Mouse (Mus musculus) adipocyte (in vitro differentiated cells): ENCODE measurements around the gene Gm36210.

Source experiments
- DNase-seq: peaks from one replicate; pipeline ENCODE4 v3.0.0-alpha.2; 2016; ENCODE audit warnings: low spot score

Gm36210 gene

DNA sequence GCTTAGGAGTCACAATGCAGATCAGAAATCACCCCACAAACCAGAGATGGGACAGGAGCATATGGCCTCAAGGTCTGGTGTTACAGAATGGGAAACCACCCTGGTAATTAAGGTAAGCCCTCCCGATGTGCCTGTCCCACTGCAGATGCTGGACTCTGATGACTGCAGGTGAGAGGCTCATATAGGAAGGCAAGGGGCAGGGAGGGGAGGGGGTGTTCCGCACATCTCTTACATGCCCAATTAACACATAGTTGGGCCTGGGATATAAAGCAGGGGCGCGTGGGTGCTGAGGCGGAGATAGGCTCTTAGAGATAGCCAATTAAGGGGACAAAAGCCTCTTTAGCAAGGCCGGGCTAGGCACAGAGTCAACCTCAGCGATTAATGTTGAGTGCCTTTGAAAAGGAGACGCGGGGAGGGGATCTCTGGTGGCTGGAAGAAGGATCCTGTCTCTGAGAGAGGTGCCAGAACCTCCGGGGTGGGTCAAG is at the start of gene Gm36210:
TSS of gene Gm36210 (minus strand) at position 51 of the 485 bp plus-strand sequence.
- no peak for DNase-seq

DNA sequence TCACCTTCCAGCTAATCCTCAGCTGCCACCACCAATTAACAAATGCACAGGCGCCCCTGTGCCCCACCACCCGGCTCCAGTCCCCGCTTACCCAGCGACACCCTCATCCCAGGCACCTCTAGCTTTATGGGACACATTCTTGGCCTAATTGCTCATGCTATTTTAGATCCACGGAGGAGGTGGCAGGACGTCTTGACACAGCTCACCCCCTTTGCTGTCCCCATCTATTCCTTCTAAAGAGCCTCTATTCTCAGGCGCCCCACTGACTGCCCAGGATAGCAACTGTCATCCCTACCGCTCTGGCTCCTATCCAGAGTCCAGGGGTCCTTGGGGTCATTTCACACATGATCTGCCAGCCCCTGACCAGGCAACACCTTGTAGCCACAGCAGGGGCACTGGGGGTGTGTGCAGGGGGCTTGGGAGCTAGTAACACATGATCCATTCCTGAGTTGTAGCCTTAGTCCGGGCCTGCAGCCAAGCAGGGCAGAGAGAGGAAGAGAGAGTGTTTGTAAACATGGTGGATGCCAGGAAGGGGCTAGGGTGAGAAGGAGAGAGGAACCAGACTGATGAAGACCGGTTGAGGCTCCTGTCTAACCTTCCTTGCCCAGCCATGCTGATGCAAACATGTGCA is 47.6 kb upstream of the Gm36210 start:
- peak; percentile 77 for DNase-seq

DNA sequence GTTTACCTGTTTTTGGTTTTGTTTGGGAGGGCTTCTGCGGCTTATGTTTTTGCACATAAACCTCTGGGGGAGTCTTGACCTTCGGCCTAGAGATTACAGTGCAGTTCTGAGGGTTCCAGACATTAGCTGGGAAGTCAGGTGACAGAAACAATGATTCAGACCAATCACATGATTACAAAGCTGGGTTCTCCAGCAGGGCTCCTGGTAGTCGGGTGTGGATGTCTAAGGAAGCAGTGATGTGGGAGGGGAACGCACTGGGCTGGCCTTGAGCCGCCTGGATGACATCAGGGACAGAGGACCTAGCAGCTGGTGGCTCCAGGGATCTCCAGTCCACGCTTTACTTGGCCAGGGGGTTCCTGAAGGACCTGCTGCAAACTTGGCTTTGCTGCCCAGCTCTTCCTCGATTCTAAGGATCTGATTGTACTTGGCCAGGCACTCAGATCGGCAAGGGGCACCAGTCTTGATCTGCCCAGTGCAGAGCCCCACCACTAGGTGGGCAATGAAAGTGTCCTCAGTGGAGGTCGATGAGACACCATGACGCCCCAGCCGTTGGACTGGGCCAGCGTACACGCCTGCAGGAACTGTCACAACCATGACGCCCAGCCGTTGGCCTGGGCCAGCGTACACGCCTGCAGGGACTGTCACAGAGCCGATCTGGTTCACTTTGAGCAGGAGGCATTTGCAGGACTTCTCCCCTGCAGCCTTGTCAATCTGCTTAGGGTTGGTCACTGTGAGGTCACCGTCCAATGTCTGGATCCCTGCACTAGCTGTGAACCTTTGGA is 44.4 kb upstream of the Gm36210 start:
- DNase-seq = no peak

- no peak for DNase-seq
Observed at GRCm38 (mm10) chr7:4948386-4948785, 42.1 kb upstream of the Gm36210 start.

- DNase-seq = peak; percentile 77
Observed at GRCm38 (mm10) chr7:4947855-4948254, 41.5 kb upstream of the Gm36210 start.

DNA sequence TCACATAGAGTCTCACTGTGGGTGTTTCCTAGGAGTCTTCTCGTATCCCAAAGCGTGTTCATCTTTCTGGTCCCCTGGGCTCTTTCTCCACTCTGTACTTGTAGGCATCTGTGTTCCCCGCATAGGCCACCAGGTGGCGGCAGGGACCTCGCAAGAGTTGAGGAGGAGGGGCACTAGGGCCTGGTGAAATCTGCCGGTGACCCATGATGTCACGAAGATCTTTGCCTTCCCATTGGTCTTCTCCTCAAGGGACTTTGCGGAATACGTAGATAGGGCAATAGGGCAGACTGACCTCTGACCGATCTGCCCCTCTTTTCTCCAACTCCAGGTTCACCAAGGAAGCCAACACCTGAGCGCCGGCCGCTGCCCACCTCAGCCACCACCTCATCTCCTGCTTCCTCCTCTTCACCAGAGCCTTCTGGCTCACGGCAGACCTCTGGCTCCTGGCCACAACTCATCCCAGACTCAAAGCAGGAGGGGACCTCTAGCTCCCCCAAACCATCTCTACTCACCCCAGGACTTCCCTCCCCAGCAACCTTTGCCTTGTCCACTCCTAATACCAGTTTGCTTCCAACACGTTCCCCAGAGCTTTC is 37.0 kb upstream of the Gm36210 start:
- DNase-seq = peak; percentile 92

DNA sequence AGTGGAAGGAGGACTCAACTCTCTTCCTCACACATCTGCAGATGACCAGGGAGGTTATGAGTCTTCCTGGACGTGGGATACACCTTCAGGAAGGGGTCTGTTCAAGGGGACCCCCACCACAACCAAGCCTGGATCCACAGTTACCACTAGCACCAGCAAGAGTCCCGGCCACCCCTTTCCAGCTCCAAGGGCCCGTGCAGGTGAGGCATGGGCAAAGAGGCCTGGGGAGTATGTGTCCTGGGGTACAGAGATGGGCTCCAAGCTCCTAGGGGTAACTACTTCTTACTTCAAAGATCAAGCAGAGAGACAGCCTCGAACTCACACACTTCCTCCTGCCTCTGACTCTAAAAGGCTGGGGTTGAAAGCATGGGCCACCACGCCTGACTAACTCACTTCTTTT is 36.4 kb upstream of the Gm36210 start:
- DNase-seq = no peak

GRCm38 (mm10) chr7:4940068-4940479 is 33.8 kb upstream of the Gm36210 start:
- DNase-seq = peak; percentile 79

DNA sequence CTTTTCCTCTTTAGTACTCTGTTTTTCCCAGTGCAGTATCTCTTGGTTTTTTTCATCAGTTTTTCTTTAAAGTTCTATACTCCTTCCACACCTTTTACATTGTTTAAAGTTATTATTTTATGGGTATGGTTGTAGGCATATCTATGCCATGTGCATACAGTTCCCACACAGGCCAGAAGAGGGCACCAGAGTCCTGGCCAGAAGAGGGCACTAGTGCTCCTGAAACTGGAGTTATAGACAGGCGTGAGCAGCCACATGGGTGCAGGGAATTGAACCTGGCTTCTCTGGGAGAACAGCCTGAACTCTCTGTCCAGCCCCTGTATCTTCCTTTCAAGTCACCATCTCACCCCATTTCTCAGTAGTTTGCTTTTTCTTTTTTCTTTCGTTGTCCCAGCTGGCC is 32.1 kb upstream of the Gm36210 start:
- DNase-seq = peak; percentile 52

DNA sequence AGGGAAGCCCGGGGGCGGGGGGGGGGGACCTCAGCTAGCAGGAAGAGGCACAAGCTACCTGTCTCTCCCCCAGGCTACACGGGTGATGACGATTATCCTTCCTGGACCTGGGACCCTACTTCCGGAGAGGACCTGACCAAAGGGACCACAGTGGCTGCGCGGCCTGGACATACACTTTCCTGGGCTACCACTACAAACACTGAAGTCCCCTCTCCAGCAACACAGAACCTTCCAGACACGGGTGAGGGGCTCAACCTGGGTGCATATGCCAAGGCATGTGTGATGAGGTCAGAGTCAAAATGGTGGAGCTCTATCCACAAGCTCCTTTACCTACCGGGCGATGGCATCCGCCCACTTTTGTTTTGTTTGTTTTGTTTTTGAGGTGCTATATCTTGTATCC is 31.1 kb upstream of the Gm36210 start:
- DNase-seq = no peak

DNA sequence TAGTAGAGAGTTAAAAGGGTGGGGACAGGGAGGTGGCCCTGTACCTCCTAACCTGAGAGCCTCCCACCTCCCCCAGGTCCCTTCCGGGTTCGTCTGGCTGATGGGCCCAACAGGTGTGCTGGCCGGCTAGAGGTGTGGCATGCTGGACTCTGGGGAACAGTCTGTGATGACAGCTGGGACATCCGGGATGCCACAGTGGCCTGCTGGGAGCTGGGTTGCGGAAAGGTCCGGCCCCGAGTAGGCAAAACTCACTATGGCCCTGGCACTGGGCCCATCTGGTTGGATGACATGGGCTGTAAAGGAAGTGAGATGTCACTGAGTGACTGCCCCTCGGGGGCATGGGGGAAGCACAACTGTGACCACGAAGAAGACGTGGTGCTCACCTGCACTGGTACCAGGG is 30.5 kb upstream of the Gm36210 start:
- no peak for DNase-seq

DNA sequence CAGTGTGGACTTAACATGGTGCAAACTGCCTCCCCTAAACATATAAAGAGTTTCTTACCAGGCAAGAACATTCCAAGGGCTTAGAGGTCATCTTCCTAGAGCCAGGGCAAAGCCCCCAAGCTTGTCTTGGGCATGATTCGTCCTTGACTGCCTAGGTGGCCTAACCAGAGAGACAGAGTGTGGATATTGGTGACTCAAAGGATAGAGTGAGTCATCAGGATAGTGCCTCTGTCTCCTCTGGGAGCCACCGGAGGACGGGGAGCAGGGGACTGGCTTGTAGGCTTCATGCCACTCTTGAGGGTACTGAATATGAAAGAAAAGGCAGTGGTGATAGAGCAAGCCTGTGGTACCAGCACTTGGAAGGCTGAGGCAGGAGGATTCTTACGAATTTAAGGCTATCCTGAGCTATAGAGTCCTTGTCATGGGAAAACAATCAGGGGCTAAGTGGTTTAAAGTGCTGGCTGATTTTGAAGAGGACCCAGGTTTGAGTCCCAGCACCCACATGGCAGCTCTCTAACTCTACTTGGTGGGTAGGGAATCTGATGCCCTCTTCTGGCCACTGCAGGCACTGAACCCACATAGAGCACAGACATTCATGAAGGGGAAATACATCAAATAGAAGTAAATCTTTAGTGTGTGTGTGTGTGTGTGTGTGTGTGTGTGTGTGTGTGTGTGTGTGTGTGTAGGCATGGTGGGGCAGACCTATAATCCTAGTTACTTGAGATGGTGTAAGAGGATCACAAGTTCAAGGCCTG is 28.0 kb upstream of the Gm36210 start:
- no peak for DNase-seq

DNA sequence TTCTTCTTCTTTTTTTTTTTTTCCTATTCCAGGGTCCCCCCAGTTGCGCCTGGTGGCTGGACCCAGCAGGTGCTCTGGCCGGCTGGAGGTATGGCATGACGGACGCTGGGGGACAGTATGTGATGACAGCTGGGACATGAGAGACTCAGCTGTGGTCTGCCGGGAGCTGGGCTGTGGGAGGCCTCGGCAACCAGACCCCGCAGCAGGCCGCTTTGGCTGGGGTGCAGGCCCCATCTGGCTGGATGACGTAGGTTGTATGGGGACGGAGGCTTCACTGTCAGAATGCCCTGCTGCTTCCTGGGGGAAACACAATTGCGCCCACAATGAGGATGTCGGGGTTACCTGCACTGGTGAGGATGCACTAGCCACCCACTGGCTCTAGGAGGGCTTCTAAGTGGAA is 26.8 kb upstream of the Gm36210 start:
- DNase-seq = no peak

- no peak for DNase-seq
Observed at GRCm38 (mm10) chr7:4928323-4928722, 22.0 kb upstream of the Gm36210 start.

- DNase-seq = no peak
Observed at GRCm38 (mm10) chr7:4927711-4928110, 21.4 kb upstream of the Gm36210 start.

GRCm38 (mm10) chr7:4926849-4927248 is 20.5 kb upstream of the Gm36210 start:
- DNase-seq = no peak

DNA sequence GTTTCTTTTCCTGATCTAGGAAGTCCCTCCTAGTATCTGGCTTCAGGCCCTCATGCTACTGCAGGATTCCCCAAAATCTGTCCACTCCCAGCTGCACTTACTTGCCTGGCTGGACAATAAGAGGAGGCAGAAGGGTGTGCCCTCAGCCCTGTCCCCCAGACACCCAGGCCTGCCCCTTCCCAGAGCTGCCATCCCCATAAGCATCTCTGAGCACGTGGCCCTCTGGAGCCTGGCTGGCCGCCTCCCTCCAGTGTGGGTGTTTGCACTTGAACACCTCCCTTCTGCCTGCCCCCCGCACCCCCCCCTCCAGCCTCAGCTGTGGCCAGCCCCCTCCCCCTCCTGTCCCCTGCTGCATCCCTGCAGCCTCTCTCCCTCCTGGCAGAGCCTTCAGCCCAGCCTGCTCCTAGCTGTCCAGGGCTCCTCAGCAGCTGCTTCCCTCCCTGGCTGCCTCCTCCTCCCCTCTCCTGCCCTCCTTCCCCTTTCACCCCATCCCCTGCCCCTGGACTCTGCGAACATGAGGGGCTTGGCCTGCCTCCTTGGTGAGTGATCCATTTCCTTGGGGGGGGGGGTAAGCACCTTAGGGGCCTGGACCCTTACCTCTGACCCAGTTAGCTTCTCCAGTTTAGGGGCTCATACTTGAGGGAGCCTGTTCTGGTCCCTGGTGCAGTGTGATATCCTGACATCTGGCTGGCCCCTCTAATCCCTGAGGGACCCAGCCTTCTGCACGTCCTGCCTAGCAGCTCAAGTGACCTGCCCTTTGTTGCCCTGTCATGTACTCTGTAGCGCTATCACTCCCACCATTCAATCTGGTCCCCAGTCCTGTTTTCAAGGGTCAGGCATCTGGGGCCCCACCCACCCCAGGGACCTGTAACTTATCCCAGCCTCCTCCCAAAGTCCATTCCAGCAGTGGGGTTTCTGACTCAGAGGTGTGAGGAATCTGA is 19.4 kb upstream of the Gm36210 start, which contains the start of gene Ssc5d:
TSS of gene Ssc5d (plus strand) at position 345 of the 941 bp plus-strand sequence.
- peak; percentile 55 for DNase-seq

GRCm38 (mm10) chr7:4924891-4925301 is 18.6 kb upstream of the Gm36210 start:
- peak; percentile 58 for DNase-seq

DNA sequence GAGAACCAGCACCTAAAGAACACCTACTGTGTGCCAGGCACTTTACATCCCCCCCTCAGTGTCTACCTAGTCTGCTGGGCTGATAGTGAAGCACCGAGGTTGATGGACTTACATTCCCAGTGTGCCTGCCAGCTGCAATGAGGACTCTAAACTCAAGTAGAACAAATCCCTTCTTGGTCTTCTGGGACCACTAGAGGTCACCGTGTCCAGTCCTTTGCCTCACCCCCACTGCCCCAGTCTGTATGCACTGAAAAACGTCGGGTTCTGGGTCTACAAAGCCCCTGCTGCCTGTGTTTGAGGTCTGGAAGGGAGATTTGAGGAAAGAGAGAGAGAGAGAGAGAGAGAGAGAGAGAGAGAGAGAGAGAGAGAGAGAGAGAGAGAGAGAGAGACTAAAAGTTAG is 18.2 kb upstream of the Gm36210 start:
- DNase-seq = peak; percentile 43

GRCm38 (mm10) chr7:4923586-4924364 is 17.5 kb upstream of the Gm36210 start:
- DNase-seq = peak; percentile 25
